Mouse (Mus musculus) kidney, postnatal 4 days (tissue): ENCODE measurements around the gene Nalcn.
"Not testable (repeated sequence)": the region's sequence is repeated elsewhere in the genome, so short reads cannot be mapped to it uniquely, and the experiment has no call there.

Experiments
- DNase-seq, 2 experiments: peaks; one replicate each; pipeline ENCODE4 v3.0.0; 2021; ENCODE audit warnings: mixed read lengths in 2 of 2

The Nalcn gene

DNA sequence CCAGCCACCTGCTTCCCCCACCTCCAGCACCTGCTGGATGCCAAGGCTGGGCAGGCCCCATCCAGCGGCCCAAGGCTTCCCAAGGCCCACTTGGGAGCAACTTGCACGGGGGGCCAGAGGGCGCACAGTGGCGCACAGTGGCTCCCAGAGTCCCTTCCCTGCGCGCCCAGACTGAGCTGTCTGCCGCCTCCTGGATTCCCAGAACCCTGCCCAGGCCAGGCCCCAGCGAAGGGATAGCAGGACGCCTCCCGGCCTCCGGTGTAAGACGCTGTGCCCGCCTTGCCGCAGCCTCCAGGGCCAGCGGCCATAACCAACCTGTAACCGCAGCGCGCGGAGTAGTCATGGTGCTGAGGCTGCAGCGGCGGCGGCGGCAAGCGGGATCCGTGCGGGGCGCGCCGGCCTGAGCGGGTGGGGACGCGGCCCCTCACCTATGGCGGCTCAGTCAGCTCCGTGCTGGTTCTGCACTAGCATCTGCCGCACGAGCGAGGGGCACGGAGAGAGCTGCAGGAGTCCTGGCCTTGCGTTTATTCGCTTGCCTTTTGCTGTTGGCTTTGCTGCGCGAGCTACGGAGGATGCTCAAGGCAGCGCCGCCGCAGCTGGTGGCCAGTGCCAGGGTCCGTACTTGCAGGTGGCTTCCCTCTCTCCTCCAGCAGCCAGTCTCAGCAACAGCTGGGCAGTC lies at the start of gene Nalcn:
Nalcn (minus strand) TSS at position 644 of the 679 bp plus-strand sequence.
- peak; percentile 4 to 8 for DNase-seq

DNA sequence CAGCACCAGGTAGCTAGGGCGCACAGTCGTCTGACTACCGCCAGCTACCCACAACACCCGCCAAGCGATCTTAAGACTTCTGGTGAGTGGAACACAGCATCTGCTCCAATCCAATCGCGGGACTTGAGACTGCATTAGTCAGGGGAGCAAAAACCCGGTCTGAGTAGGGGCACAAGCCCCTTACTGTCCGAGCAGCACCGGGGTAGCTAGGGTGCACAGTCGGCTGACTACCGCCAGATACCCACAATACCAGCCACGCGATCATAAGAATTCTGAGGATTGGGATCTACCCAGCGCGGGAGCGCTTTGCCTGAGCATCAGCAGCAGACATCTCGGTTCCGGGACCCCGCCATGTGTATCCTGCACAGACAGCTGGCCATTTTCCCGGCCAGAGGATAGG lies 44.1 kb upstream of the Nalcn start:
- not testable (repeated sequence) for DNase-seq

DNA sequence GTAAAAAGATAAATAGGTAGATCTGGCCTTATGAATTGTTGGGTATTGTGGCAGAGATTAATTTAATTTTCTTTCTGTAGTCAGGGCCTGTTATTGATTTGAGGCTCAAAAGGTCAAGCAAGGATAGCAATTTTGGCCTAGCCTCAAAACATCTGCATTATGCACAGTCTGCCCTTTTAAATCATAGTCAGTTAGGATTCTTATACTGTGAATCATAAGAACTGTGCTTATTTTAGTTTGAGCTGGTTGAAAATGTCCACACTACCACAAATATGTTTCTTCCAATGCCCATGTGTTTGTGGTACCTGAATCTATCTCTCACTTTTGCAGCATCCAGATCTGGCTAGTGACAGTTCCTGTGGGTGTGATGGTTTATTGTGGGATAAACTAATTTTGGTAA lies 37.5 kb upstream of the Nalcn start:
- no peak for DNase-seq

DNA sequence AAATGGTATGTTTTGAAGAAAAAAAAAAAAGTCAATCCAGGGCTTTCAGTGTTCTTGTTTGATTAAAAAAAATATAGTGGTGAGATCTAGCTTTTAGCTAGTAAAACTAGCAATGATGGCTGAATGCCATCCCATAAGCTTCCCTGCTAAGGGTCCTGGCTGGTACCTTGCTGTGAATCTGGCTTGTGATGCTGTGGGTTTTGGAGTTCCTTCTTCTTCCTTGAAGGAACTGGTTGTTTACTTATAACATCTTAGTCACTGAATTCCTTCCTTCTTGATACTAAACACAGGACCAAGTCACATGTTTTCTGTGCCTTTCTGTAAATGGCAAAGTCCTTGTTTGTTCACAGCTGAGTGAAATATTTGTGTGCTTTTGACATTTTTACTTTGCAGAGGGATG lies 36.3 kb upstream of the Nalcn start:
- no peak for DNase-seq

DNA sequence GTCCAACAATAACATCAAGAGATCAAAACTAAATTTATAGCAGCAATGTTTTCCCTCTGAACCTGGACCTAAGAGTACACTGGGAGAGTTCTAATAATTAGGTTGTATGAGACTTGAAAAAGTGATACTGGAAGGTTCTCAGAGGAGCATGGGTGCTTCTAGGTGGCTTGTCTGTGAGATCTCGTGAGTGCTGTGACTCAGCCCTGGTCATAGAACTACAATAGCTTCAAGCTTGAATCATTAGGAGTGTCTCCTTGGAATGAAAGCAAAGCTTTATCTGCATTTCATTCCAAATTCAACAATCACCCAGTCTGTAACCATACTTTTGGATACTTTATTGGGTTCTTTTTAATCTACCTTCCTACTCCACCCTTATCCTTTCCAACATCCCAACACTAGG lies 35.4 kb upstream of the Nalcn start:
- DNase-seq, result no peak

DNA sequence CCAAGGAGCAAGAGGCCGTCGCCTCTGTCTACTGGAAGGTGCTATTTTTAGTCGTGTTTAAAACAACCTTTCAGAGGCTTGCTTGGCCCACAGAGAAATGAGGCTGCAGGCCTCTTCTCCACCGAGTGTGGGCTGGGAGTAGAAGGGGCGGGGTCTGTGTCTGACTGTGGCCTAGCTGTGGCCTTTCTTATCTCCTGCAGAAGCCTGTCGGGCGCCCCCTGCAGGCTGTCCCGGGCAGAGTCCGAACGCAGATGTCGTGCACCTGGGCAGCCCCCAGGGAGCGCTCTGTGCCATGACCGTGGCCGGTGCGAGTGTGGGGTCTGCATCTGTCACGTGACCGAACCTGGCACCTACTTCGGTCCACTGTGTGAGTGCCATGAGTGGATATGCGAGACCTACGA lies 34.1 kb upstream of the Nalcn start:
- peak; percentile 36 to 56 for DNase-seq

DNA sequence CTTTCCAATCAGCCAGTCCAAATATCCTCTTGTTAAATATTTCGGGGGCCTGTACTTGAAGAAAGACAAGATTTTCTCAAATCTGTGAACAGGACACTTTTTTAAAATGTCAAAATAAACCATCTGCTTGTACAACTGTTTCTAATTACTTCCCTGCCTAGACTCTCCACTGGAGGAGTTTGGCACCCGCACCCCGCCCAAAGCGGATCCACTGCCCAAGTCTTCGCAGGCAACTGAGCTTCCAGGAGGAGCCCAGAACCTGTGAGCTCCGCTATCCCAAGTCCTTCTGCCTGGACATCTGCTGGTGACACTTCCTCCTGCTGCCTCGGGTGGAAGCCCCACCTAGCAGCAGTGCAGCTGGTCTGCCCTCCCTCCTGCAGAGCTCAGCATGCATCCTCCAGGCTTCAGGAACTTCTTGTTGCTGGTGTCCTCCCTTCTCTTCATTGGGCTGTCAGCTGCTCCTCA lies 33.0 kb upstream of the Nalcn start, which contains the start of gene Itgbl1:
Itgbl1 (plus strand) TSS at position 51 of the 465 bp plus-strand sequence.
- DNase-seq, result peak in 1 of 2 experiments; percentile 1

DNA sequence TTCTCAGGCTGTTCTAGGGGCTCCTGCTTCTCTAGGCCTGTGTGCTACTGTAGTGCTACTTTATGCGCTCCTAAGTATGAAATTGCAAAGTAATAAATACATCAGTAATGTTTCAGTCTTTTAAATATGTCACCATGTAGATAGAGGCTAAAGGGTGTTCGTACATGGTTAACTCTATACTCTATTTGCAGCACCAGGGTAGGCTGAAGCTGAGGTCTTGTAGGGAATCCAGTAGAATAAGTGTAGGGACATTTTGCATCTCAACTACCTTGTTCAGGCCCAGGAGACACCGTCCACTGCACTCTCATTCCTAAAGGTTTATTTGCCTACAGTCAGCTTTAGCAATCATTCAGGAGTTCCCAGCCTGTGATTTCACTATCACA lies 227 bp upstream of the Nalcn start:
- DNase-seq, result no peak

DNA sequence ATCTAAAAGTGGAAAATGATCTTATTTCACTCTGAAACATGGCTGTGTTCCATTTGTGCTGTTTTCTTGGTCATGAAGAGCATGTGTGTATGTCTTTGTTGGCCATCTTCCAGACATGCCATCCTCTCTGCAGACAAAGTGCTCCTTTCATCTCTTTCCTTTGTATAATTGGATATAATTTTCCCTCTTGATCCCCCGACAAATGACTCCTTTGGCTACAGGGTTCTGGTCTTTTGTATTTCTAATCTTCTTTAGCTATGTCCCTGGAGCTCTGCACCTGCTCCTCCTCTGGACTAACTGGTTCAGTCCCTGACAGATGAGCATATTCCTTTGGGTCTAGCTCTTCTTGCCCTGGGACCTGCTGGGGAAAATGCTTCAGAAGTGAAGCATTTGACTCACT lies 4.0 kb downstream of the Nalcn start:
- no peak for DNase-seq

DNA sequence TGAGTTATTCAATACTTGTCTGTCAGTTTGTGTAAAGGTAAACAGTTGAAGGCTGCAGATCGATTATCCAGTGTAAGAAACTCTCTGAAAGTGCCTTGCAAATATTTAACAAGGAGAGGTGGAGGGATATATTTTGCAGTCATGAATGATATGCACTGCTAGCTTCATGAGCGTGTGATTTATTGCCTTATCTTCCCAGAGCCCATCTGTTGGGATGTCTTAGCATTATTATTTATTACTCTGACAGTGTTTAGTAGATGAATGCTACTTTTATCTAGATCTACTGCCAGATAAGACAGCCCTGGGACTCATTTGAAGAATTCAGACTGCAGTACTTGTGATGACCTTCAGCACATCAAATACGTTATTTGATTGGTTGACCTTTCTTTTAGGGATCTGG lies 31.7 kb downstream of the Nalcn start:
- DNase-seq, result no peak

DNA sequence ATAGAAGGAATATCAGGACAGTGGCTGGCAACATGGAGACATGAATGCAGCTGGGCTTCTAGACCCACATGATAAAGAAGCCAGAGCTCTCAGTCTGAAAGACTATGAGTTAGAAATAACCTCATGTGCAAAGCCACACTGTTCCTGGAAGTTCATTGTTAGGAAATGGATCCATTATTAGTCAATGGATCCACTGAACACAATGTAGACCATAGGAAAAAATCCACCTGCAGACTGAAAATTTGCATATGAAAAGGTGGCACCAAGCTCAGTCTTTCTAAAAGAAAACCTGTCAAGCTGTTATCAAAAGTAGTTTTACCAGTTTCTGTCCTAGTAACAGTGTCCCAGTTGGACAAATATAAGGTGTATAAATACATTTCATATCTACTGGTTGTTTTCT lies 39.5 kb downstream of the Nalcn start:
- DNase-seq, result no peak

DNA sequence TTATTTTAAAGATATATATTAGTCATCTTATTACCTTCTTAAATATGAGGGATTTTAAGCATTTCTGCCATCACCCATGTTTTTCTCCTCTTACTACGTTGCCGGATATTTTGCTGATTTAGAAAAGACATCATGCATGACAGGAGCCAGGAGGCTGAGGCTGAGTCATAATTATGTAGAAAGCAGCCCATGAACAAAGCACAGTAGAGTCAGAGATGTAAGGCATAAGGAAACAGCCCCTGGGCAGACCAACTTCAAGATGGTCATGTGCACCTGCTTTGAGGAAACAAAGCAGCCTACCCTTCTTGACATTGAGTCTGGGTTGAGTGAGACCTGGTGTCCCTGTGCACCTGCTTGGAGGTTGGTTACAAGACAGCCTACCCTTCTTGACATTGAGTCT lies 44.5 kb downstream of the Nalcn start:
- no peak for DNase-seq

DNA sequence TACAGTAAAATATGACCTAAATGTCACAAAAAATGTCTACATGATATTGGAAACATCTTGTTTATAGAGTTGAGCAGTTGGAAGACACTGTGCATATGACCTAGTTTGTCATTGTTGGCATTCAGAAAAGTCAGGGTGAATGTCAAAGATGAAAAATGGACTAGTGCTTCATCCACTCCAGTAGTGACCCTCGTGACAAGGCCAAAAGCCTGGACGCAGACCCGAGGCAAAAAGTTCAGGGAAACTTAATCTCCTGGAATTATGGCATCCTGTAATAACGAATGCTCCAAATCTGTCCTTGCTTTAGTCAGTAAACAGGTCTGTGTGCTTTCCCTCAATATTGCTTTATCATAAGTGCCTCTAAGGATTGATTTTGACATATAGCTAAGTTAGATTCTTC lies 51.6 kb downstream of the Nalcn start:
- DNase-seq, result no peak

DNA sequence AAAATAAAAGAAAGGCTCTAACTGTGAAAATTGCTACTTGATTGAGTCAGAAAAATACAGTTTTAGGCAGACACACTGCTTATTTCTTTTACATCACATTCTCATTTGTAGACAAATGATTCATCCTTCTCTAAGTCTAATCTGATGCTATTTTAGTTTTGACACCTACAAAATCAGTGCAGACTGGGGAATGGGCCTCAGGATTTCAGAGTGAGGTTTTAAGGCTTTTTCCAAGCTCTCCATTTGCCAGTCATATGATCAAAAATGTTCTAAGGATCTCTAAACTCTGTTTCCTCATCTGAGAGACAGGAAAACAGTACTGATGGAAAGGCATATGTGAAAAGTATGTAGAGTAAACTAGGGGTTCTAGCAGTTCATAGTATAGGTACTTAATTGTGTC lies 52.0 kb downstream of the Nalcn start:
- DNase-seq, result no peak

DNA sequence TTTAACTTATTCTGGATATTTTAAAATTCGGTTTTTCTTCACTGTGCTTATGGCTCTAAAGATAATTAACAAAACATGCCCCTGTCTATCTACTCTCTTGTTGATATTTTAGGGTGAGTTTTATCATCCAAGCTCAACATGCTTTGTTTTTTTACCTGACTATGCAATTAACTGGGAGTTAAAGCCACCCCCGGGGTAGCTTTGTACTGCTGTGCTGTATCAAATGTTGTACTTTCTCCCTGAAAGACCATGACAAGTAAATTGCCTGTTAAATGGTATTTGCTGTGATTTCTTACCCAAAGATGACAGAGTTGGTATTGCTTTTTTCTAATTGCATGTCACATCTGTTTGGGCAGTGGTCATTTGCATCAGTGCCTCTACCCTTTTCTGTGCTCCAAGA lies 60.3 kb downstream of the Nalcn start:
- DNase-seq, result no peak

DNA sequence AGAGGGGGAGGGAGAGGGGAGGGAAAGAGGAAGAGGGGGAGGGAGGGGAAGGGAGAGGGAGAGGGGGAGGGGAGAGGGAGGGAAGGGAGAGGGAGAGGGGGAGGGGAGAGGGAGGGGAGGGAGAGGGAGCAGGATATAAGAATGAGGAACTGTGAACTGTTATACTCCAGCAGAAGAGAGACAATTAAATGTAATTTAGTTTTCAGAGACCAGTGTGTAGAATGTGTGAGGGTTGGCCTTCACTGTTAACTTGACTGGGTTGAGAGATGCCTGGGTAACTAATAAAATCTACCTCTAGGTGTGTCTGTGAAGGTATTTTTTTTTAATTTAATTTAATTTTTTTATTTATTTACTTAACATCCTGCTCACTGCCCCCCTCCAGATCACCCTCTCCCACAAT lies 71.4 kb downstream of the Nalcn start:
- no peak for DNase-seq

DNA sequence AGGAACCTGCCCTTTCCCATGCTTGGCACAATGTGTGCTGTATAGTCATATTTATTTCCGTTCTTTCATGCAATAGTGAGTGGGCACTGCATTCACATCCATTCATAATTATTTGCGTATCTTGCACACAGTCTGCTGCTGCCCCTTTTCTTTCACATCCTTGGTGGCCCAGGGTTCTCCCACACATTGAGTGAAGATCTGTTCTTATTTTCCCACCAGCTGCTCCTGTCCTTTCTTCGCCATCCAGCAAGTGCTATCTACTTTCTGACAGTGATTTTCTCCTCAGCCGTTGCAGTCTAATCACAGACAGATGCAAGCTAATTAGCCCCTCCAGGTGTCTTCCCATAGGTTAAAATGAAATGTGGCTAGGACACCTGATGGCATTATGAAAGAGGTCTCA lies 72.0 kb downstream of the Nalcn start:
- DNase-seq, result no peak

DNA sequence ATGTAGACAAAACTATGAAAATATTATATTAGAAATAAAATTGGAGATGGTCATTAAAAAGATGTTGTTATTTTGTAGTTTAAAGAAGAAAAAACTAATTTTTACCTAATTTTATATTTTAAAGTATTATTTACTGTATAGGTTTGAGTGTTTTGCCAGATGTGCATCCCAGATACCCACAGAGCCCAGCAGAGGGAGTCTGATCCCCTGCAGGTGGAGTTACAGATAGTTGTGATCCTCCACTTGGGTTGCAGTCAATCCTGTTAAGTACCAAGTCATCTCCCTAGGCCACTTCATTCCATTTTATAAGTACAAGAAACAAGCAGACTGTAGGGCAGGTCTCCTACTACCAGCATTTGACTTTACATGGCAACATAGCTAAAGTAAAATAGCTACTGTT lies 84.6 kb downstream of the Nalcn start:
- DNase-seq, result no peak

DNA sequence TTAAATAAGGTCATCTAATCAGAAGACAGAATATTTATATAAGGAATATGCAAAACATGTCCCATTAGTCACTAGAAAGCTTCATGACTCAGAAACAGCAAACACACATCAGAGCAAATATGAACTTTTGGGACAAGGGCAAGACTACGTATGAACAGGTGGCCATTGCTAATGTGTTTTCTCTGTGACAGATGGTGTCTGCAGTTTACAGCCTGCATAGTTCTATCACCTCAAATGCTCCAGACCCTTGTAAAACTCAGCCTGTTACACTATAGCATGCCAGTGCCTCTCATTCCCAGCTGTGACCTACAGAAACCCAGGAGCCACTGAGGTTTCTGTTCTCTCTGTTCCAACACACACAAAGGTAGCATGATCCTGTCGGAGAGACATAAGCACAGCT lies 91.3 kb downstream of the Nalcn start:
- DNase-seq, result no peak

DNA sequence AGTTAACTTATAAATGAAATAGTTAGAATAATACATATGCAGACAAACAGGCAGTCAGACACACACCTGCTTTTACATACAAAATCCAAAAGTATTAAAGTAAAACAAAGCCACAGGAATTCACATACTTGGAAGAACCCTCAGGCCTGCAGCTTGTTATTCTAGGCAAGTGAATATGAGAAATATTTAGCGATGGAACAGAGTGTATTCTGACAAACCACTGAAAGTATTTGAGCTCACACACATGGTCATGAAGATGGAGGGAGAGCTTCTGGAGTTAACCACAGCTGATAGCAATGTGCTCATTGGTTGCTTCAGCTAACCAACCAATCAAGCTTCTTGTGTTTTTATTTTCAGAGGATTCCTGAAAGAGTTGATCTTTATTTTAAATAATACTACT lies 93.9 kb downstream of the Nalcn start:
- no peak for DNase-seq

DNA sequence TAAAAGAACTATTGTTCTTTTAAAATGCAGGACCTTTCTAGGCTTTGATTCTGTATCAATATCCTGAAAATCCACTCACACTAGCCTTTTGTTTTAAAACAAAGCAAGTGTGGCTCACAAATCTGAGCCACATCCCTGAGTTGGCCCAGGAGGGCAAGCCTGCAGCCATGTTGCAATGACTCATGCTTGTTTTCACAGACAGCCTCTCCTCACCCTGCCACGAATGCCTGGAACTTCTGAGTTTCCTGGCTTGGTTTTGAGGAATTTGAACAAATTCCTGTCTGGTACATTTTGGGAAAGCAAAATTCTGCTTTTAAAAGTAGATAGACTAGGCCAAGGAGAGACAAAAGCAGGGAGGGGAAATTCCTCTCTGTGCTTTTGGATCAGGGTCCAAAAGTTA lies 95.7 kb downstream of the Nalcn start:
- no peak for DNase-seq

DNA sequence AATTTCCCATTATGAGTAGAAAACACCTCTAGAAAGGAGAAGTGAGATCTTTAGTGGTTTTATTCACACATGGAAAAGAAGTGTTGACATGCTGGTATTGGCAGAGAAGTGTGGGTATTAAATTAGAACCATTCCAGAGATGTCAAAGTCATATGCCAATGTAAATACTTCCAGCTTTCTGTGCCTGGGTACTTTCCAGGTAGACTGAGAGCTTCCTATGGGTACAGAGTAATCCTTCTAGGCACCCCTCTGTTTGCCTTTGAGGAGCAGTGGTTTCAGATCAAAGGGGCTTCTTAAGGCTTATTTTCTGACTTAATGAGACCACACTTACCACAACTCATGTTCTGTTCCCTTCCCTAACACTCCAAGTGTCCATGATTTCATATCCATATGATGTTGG lies 97.8 kb downstream of the Nalcn start:
- DNase-seq, result no peak

DNA sequence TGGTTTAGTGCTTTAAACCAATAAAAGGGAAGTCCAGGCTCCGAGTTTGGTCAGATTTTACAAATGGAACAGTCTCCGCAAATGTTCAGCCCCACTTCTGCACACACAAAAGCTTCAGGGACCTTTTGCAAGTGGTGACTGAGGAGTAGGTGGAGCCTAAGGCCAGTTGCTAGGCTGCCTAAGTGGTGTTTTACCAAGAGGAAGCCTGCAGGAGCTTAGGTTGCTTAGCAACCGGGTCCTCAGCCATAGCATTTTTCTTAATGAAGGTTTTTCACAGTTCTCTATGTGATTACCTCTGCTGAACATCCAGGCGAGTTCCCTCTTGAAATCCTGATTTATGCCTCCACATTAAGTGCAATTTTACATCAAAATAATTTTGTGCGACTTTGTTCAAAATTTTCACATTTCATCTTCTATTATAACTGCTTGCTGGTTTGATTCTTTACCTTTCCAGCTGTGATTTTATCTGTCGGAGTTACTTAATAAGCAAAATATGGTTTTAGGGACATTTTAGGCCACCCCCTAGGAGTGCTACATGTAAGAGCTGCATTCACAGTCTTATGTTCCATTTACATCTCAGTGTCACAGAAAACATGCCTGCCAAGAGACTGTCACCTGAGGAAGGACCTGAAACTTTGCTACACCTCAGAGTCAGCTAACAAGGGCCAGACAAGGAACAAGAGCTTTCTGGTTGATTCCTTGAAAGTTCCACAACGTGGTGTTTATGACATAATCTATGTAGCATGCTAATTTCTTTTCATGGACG lies 113.4 kb downstream of the Nalcn start:
- DNase-seq, result peak in 1 of 2 experiments; percentile 3

DNA sequence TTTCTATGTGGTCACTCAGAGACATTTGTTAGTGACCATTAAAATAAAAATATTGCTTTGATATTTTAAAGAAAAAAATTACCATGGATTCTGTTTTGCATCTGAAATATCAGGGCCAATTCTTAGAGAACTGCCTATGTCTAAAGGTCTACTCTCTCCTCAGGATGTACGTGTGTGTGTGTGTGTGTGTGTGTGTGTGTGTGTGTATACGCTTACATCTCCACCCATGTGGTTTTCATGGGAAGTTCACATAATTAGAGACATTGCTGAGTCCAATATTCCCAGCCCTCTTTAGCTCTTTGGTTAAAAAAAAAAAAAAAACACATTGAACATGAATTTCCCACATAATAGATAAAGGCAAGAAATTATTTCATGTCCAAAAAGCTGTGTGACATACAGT lies 114.0 kb downstream of the Nalcn start:
- no peak for DNase-seq

DNA sequence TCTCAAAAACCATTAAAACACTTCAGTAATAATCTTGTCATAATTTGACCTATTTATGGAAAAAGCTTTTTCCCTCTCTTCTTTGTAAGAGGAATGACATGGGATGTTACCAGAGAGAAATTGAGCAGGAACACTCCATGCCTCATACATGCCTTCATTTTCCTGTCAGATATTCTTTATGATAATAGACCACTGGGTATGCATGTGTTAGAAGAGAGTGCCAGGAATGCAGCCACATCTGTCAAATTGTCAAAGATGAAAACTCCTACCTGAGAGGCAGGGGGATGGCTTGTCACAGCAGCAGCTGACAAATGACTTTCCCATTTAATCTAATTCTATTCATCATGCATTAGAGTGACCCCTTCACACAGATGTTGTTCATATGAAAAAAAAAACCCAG lies 131.4 kb downstream of the Nalcn start:
- no peak for DNase-seq
